Mouse (Mus musculus): Measurements from ENCODE around the gene Cttnbp2nl.

Cttnbp2nl gene

GRCm38 (mm10) chr3:105014908-105015307, 38.0 kb downstream of the Cttnbp2nl start:
- DNase-seq (ENCODE audit: low spot score), result no peak

- no peak for DNase-seq (ENCODE audit: low spot score)
Measured at GRCm38 (mm10) chr3:105012696-105013313, 40.1 kb downstream of the Cttnbp2nl start.

- no peak for DNase-seq (ENCODE audit: low spot score)
Measured at GRCm38 (mm10) chr3:105011883-105012282, 41.1 kb downstream of the Cttnbp2nl start.

DNA sequence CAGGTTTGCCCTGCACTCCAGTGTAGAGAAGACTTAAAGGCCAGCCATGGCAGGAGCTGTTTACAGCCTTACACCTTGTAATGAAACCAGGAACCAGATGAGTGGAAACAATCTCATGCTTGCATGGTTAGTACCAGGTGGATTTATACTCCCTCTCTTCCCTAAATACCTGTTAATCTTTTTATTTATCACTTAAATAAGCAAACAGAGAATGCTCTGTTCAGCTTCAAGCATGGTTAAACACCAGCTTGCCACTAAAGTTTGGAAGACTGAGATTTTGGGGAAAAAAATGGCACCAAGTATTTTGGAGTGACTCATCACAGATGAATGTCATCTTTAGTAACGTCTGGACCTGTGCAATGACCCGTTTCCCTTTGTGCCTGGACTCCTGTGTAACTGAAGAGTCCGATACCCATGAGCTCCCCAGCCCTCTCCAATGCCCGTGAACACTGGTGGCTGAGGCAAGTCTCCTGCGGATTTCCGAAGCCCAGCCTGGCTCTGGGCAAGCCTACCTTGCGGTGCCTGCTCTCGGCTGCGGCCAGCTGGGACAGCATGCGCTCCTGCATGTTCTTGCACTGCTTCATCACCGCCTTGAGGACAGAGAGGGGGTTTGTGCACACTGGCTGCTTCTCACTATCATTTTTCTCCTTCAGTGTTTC, 42.1 kb downstream of the Cttnbp2nl start:
- no peak for DNase-seq (ENCODE audit: low spot score)

DNA sequence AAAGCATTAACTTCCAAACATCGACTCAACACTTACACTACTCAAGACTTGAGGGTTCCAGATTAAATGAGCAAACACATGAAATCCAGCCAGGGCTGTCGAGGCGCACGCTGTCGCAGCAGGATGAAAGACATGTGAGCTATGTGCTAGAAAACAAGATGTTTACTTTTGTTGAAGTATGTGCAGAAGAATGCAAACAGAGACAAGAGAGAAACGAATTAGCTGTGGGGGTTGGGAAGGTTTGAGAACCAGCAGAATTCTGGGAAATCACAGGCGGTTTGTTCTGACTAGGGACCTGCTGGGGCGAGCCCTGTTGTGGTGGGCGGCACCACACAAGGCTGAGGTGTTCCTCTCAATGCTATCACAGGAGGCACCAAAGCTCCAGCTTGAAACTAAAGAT, 44.9 kb downstream of the Cttnbp2nl start:
- DNase-seq (ENCODE audit: low spot score), result peak; percentile 83

DNA sequence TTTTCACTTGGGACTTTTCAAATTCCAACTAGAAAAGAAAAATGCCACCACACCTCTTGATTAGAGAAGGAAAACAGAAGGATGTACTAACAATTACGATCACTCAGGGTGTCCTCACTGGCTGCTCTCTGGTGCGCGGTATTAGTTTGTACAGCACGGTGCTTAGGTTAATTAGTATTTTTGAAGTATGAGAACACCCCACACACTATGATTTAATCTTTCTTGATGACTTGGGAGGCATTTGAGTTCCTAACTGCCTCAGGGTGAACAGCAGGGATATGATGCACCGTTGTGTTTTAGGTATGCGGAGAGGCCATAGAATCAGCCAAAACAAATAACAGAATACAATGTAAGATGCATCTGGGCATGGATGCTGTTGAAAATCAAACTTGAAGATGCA, 46.8 kb downstream of the Cttnbp2nl start:
- DNase-seq (ENCODE audit: low spot score), result no peak

GRCm38 (mm10) chr3:105005561-105006065, 47.3 kb downstream of the Cttnbp2nl start:
- no peak for DNase-seq (ENCODE audit: low spot score)

- no peak for DNase-seq (ENCODE audit: low spot score)
Measured at GRCm38 (mm10) chr3:105005011-105005410, 47.9 kb downstream of the Cttnbp2nl start.

GRCm38 (mm10) chr3:105003960-105004463, 48.9 kb downstream of the Cttnbp2nl start:
- DNase-seq (ENCODE audit: low spot score), result peak; percentile 70

DNA sequence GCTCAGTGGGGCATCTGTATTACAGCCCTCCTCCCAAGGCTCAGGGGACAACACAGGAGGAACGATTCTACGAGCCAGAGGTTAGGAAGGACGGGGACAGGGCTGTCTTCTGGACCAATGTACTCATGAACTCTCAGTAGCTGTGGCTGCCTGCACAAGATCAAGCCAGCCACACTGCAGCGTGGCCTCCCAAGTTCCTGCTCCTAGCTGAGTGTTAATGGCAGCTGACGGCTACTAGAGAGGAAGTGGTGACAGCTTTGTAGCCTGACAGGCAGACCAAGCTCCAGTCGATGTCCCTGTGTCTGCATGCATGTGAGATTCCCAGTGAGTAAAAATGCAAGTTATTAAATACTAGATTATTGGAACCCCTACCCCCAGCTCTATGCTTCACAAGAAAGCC, 51.6 kb downstream of the Cttnbp2nl start:
- DNase-seq (ENCODE audit: low spot score), result no peak

DNA sequence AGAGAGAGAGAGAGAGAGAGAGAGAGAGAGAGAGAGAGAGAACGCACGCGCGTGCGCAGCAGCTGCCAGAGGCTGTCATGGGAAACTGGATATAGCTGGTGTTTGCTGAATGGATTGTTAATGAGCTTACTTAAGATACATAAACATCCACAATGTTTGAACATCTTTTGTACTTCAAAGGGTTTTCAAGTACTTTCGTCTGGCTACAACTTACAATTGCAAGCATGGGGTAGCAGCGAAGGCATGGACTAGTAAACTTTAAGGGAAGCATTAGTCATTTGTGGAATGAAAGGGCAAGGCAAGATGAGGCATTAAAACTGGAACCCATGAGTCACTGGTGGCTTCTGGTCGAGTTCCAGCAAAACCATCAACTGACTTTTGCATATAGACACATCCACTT, 52.4 kb downstream of the Cttnbp2nl start:
- DNase-seq (ENCODE audit: low spot score), result no peak

- DNase-seq (ENCODE audit: low spot score), result no peak
Measured at GRCm38 (mm10) chr3:104997563-104997962, 55.4 kb downstream of the Cttnbp2nl start.

DNA sequence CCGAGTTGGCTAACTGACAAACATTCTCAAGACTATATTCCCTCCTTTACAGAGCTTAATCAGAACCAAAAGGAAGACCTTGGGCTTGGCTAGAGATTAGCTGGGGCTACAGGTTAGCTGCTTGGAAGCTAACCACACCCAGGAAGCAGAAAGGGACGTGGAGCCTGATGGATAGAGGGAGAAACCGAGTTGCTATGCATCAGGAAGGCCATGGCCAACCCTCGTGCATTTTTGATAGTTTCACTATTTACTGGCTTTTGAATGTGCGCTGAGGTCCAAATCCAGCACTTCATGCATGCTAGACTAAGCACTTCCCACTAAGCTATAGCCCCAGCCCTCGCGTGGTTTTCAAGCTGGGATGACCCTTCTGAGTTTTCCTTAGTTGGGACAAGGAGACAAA, 57.2 kb downstream of the Cttnbp2nl start:
- no peak for DNase-seq (ENCODE audit: low spot score)

GRCm38 (mm10) chr3:104994415-104994841, 58.5 kb downstream of the Cttnbp2nl start:
- no peak for DNase-seq (ENCODE audit: low spot score)

GRCm38 (mm10) chr3:104993800-104994199, 59.1 kb downstream of the Cttnbp2nl start:
- no peak for DNase-seq (ENCODE audit: low spot score)

GRCm38 (mm10) chr3:104992709-104993388, 60.1 kb downstream of the Cttnbp2nl start:
- peak; percentile 94 for DNase-seq (ENCODE audit: low spot score)

DNA sequence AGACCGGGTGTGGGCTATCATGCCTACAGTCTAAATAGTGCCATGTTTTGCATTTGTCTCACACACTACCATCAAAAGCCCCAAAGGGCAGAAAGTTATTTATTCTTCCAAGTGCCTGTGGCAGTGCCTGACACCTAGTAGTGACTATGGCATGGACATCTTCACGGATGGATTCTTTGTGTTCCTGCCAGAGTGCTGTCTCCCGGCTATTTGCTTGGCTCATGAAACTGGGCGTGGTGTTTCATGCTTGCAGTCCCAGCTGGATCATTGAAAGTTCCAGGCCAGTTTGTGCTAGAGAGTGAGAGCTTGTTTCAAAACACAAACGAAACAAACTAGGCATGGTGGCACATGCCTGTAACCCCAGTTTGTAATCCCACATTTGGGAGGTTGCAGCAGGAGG, 61.2 kb downstream of the Cttnbp2nl start:
- peak; percentile 63 for DNase-seq (ENCODE audit: low spot score)

DNA sequence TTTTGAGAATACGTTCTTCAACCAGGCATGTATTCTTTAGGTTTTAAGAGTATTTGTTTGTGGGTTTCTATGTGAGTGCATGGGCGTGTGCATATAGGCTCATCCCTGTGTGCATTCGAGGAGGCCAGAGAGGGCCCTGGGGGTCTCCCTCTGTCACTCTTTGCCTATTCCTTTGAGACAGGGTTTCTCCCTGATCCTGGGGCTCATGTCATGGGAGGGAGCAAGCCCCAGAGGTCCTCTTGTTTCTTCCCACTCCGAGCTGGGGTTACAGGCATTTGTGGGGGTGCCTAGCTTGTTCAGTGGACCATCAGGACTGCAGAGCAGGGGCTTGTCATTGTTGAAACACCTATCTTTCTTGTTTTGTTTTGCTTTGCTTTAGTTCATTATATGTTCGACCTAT, 65.1 kb downstream of the Cttnbp2nl start:
- DNase-seq (ENCODE audit: low spot score), result no peak

DNA sequence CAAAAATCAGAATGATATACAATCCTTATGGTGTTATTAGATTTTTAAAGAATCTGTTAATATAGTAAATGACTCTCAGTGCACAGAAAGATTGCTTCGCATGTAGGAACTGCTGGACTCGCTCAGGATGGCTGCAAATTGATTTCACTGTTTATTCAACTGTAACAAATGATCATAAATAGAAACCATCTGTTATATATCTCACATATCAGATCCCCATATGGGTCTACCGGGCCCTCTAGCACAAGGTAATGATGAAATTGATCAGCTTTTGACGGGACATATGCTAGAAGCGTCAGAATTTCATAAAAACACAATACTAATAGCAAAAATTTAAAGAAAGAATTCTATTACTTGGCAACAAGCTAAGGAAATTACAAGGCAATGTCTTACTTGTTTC, 73.2 kb downstream of the Cttnbp2nl start:
- no peak for DNase-seq (ENCODE audit: low spot score)

DNA sequence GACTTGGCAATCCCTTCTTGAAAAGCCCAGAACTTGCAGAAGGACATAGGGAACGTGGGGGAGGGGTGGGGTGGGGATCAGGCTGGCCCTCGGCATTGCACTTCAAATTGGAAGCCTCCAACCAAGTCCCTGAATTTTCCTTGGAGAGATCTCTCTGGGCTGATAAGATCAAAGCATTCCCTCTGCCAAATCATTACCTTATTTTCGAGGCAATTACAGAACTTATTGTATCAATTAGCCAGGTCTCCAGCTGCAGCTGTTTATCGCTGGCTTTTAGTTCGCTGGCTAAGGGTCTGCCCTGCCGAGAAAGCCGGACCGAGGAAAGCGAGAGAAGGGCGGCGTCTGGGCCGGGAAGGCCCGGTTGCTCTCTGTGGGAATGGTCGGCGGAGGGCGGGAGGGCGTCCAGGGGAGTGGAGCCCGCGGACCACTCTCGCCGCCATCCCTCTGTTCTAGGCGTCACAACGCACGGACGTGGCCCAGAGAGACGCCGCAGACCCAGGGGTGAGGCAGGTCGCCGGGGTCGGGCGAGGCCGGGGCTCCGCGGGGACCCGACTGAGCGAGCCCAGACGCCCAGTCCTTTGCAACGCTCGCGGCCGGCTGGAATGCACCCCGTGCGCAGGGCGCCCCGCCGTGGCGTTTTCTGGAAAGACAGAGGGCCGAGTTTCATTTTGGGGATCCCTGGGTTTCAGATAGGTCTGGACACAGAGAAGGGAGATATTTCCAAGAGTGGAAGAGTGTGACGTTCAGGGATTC, 85.2 kb downstream of the Cttnbp2nl start:
- DNase-seq (ENCODE audit: low spot score), result peak; percentile 91

- no peak for DNase-seq (ENCODE audit: low spot score)
Measured at GRCm38 (mm10) chr3:104965991-104966554, 86.9 kb downstream of the Cttnbp2nl start.
